Mouse (Mus musculus) forebrain, embryonic 11.5 days (tissue): ENCODE measurements at regions not wholly inside any gene's neighbourhood (a gene's known extent, or its start where the extent isn't known, plus 50 kb on each side); places are given as distances from the start of the nearest gene placed in this dataset.
A peak's percentile ranks its signal among the peaks of the same experiment; 100 is the strongest.

Experiments
- ATAC-seq: fragments of 200-750 bp; cut with Nextera tagmentation; replicated peaks from 2 replicates; pipeline ENCODE4 v1.8.0; 2017; ENCODE audit warnings: moderate TSS enrichment; ENCODE audit not compliant: low FRiP score
- DNase-seq: peaks from one replicate; pipeline ENCODE4 v3.0.0-alpha.2; 2017; ENCODE audit warnings: low spot score
- H3K27ac ChIP-seq: fragments of 300-500 bp; sonication (generic); 2 replicates; pipeline ENCODE4 v1.5.1; 2014; ENCODE audit warnings: low read depth, low read length
- H3K27me3 ChIP-seq: fragments of 300-500 bp; sonication (generic); 2 replicates; pipeline ENCODE4 v1.6.1; 2014; ENCODE audit warnings: mild to moderate bottlenecking, low read length, mixed read lengths; ENCODE audit not compliant: control insufficient read depth, insufficient read depth
- H3K36me3 ChIP-seq: fragments of 300-500 bp; sonication (generic); 2 replicates; pipeline ENCODE4 v1.6.1; 2014; ENCODE audit warnings: mild to moderate bottlenecking, low read length, moderate library complexity, mixed read lengths; ENCODE audit not compliant: control insufficient read depth, insufficient read depth
- H3K4me1 ChIP-seq: fragments of 300-500 bp; sonication (generic); replicated peaks from 2 replicates; pipeline ENCODE4 v1.6.1; 2014; ENCODE audit warnings: low read length, mixed read lengths; ENCODE audit not compliant: control insufficient read depth, insufficient read depth
- H3K4me2 ChIP-seq: fragments of 300-500 bp; sonication (generic); 2 replicates; pipeline ENCODE4 v1.6.1; 2014; ENCODE audit warnings: low read depth, mild to moderate bottlenecking, low read length, moderate library complexity, mixed read lengths; ENCODE audit not compliant: severe bottlenecking
- H3K4me3 ChIP-seq: fragments of 300-500 bp; sonication (generic); 2 replicates; pipeline ENCODE4 v1.5.1; 2014; ENCODE audit warnings: low read depth, low read length
- H3K9ac ChIP-seq: fragments of 300-500 bp; sonication (generic); 2 replicates; pipeline ENCODE4 v1.6.1; 2014; ENCODE audit warnings: low read length
- H3K9me3 ChIP-seq: fragments of 300-500 bp; sonication (generic); 2 replicates; pipeline ENCODE4 v1.6.1; 2016; ENCODE audit warnings: low read length, mixed read lengths; ENCODE audit not compliant: control insufficient read depth
- WGBS: fragments of 180-500 bp; shearing (Covaris S2); extraction: QIAGEN DNeasy Blood & Tissue Kit; methylation state at CpG from one replicate; pipeline ENCODE4 v1.1.7; 2014; 5-methylcytosine and 5-hydroxymethylcytosine counted together

- no peak overlapping the region for H3K4me3 ChIP-seq
- H3K27ac ChIP-seq = no peak overlapping the region
- H3K9me3 ChIP-seq = no peaks in the 10 kb centered on the region
- H3K9ac ChIP-seq = no peak overlapping the region
- no peak overlapping the region for H3K4me2 ChIP-seq
- no peaks in the 10 kb centered on the region for H3K36me3 ChIP-seq
- ATAC-seq (no peak), DNase-seq (no peak)
- H3K4me1 ChIP-seq = no peaks in the 10 kb centered on the region
- H3K27me3 ChIP-seq = no peaks in the 10 kb centered on the region
- 78% methylated on average over 13 of the region's 13 CpGs for WGBS
These were observed 236.6 kb downstream of the Atp23 start for GRCm38 (mm10) chr10:126664408-126665083.

- Histone ChIP-seq H3K9me3 (no peaks in the 10 kb centered on the region), H3K27me3 (no peaks in the 10 kb centered on the region), H3K4me1 (no peaks in the 10 kb centered on the region), H3K4me2 (no peak overlapping the region), H3K27ac (no peak overlapping the region), H3K9ac (no peak overlapping the region), H3K4me3 (no peak overlapping the region), H3K36me3 (no peaks in the 10 kb centered on the region)
- DNase-seq (no peak), ATAC-seq (no peak)
- 84% methylated on average over 15 of the region's 15 CpGs for WGBS
These were observed 237.6 kb downstream of the Atp23 start for GRCm38 (mm10) chr10:126663461-126664013.

- Histone ChIP-seq H3K4me2 (no peak overlapping the region), H3K9me3 (no peaks in the 10 kb centered on the region), H3K36me3 (no peaks in the 10 kb centered on the region), H3K4me1 (no peaks in the 10 kb centered on the region), H3K4me3 (no peak overlapping the region), H3K9ac (no peak overlapping the region), H3K27ac (no peak overlapping the region), H3K27me3 (no peaks in the 10 kb centered on the region)
- DNase-seq (no peak), ATAC-seq (no peak)
- WGBS = 96% methylated on average over 6 of the region's 6 CpGs
These were observed 238.4 kb downstream of the Atp23 start for GRCm38 (mm10) chr10:126662765-126663164.

GRCm38 (mm10) chr10:126661095-126661615 lies 240.0 kb downstream of the Atp23 start:
- Histone ChIP-seq H3K27ac (no peak overlapping the region), H3K36me3 (no peaks in the 10 kb centered on the region), H3K4me2 (no peak overlapping the region), H3K27me3 (no peaks in the 10 kb centered on the region), H3K4me1 (no peaks in the 10 kb centered on the region), H3K9ac (no peak overlapping the region), H3K4me3 (no peak overlapping the region), H3K9me3 (no peaks in the 10 kb centered on the region)
- ATAC-seq (0 out of 2 replicates have a peak, but pooled peaks have one; percentile 24), DNase-seq (no peak)
- 67% methylated on average over 5 of the region's 5 CpGs for WGBS

- H3K4me2 ChIP-seq = no peak overlapping the region
- H3K9ac ChIP-seq = no peak overlapping the region
- H3K27ac ChIP-seq = no peak overlapping the region
- DNase-seq (no peak), ATAC-seq (no peak)
- no peaks in the 10 kb centered on the region for H3K9me3 ChIP-seq
- 83% methylated on average over 9 of the region's 9 CpGs for WGBS
- no peaks in the 10 kb centered on the region for H3K36me3 ChIP-seq
- H3K4me1 ChIP-seq = no peaks in the 10 kb centered on the region
- no peaks in the 10 kb centered on the region for H3K27me3 ChIP-seq
- H3K4me3 ChIP-seq = no peak overlapping the region
These were observed 241.1 kb downstream of the Atp23 start for GRCm38 (mm10) chr10:126660024-126660423.

GRCm38 (mm10) chr10:126652693-126653092 lies 248.5 kb downstream of the Atp23 start:
- no peaks in the 10 kb centered on the region for H3K4me1 ChIP-seq
- no peak overlapping the region for H3K4me2 ChIP-seq
- H3K36me3 ChIP-seq = no peaks in the 10 kb centered on the region
- no peak overlapping the region for H3K27ac ChIP-seq
- H3K27me3 ChIP-seq = no peaks in the 10 kb centered on the region
- no peaks in the 10 kb centered on the region for H3K9me3 ChIP-seq
- H3K9ac ChIP-seq = no peak overlapping the region
- DNase-seq (no peak), ATAC-seq (no peak)
- 87% methylated on average over 3 of the region's 3 CpGs for WGBS
- no peak overlapping the region for H3K4me3 ChIP-seq

GRCm38 (mm10) chr10:126646587-126646986 lies 254.6 kb downstream of the Atp23 start:
- no peak for DNase-seq
- Histone ChIP-seq H3K36me3 (no peaks in the 10 kb centered on the region), H3K9ac (no peak overlapping the region), H3K4me2 (no peak overlapping the region), H3K9me3 (no peaks in the 10 kb centered on the region), H3K27me3 (no peaks in the 10 kb centered on the region), H3K27ac (no peak overlapping the region), H3K4me3 (no peak overlapping the region), H3K4me1 (peaks cover 3% of the 10 kb centered on the region; the same call in 1 of the 2 replicates)
- 24% methylated on average over 4 of the region's 4 CpGs for WGBS
- ATAC-seq = 0 out of 2 replicates have a peak, but pooled peaks have one; percentile 15

GRCm38 (mm10) chr10:126641792-126642289 lies 259.3 kb downstream of the Atp23 start:
- Histone ChIP-seq H3K36me3 (no peaks in the 10 kb centered on the region), H3K27me3 (no peaks in the 10 kb centered on the region), H3K9me3 (no peaks in the 10 kb centered on the region), H3K4me2 (no peak overlapping the region), H3K9ac (no peak overlapping the region; the same call in 1 of the 2 replicates), H3K27ac (no peak overlapping the region), H3K4me3 (no peak overlapping the region), H3K4me1 (peaks cover 4% of the 10 kb centered on the region; the same call in 1 of the 2 replicates)
- ATAC-seq (no peak), DNase-seq (no peak)
- 32% methylated on average over 9 of the region's 9 CpGs for WGBS
